Mouse (Mus musculus) lung, embryonic 14.5 days (tissue): Measurements from ENCODE around the gene Izumo1r. TPM values are rescaled to one million over a fixed set of nuclear protein-coding genes. Genes with fewer than 3 reads are reported as not detected.

Experiments
- ATAC-seq: fragments of 200-750 bp; cut with Nextera tagmentation; 2 replicates; pipeline ENCODE4 v1.8.0; 2017; ENCODE audit warnings: mild to moderate bottlenecking, moderate TSS enrichment, moderate library complexity; ENCODE audit not compliant: insufficient read depth
- DNase-seq: peaks from one replicate; pipeline ENCODE4 v3.0.0-alpha.2; 2015
- H3K27ac ChIP-seq: fragments of 300-500 bp; sonication (generic); 2 replicates; pipeline ENCODE4 v1.5.1; 2014; ENCODE audit warnings: low read depth, mild to moderate bottlenecking, moderate library complexity
- H3K27me3 ChIP-seq: fragments of 300-500 bp; sonication (generic); 2 replicates; pipeline ENCODE4 v1.6.1; 2014; ENCODE audit warnings: low read length, control low read depth; ENCODE audit not compliant: insufficient read depth
- H3K36me3 ChIP-seq: fragments of 300-500 bp; sonication (generic); 2 replicates; pipeline ENCODE4 v1.6.1; 2014; ENCODE audit warnings: control low read depth; ENCODE audit not compliant: insufficient read depth
- H3K4me1 ChIP-seq: fragments of 300-500 bp; sonication (generic); 2 replicates; pipeline ENCODE4 v1.6.1; 2014; ENCODE audit warnings: antibody characterized with exemption, control low read depth; ENCODE audit not compliant: insufficient read depth
- H3K4me2 ChIP-seq: fragments of 300-500 bp; sonication (generic); 2 replicates; pipeline ENCODE4 v1.6.1; 2014; ENCODE audit warnings: mild to moderate bottlenecking
- H3K4me3 ChIP-seq: fragments of 300-500 bp; sonication (generic); 2 replicates; pipeline ENCODE4 v1.5.1; 2014; ENCODE audit warnings: low read depth, low read length
- H3K9ac ChIP-seq: fragments of 300-500 bp; sonication (generic); 2 replicates; pipeline ENCODE4 v1.6.1; 2014
- H3K9me3 ChIP-seq: fragments of 300-500 bp; sonication (generic); 2 replicates; pipeline ENCODE4 v1.6.1; 2016; ENCODE audit warnings: low read depth, low read length, control low read depth
- CTCF ChIP-seq: IDR thresholded peaks from 2 replicates; pipeline ENCODE4 v1.5.1; 2016; ENCODE audit warnings: antibody characterized with exemption, low read depth
- WGBS: fragments of 180-500 bp; shearing (Covaris S2); extraction: QIAGEN DNeasy Blood & Tissue Kit; methylation state at CpG from one replicate; pipeline ENCODE4 v1.1.7; 2014; 5-methylcytosine and 5-hydroxymethylcytosine counted together
- polyA plus RNA-seq: library from polyadenylated mRNA; unstranded; fragments of >200 nt; fragmentation: Nextera tagmentation; extraction: Ambion mirVana; gene quantifications from 2 replicates; pipeline ENCODE4 v1.2.1, GENCODE M21; 2014

Izumo1r gene
- polyA plus RNA-seq, 1 experiment from 2014 or later = 0.34 TPM

- peak; percentile 89 for ATAC-seq
- peak; percentile 78 for DNase-seq
- no peak overlapping the region for H3K4me2 ChIP-seq
- H3K27ac ChIP-seq = no peak overlapping the region
- H3K9me3 ChIP-seq = no peaks in the 10 kb centered on the region
- no peak for TF ChIP-seq CTCF
- no peak overlapping the region for H3K4me3 ChIP-seq
- no peaks in the 10 kb centered on the region for H3K36me3 ChIP-seq
- no peak overlapping the region for H3K9ac ChIP-seq
- 80% methylated on average over 10 of the region's 10 CpGs for WGBS
- no peaks in the 10 kb centered on the region for H3K4me1 ChIP-seq
- H3K27me3 ChIP-seq = no peaks in the 10 kb centered on the region
Observed at GRCm38 (mm10) chr9:14841878-14842761, 61.6 kb downstream of the Izumo1r start.

GRCm38 (mm10) chr9:14839970-14840369 lies 63.8 kb downstream of the Izumo1r start:
- H3K27ac ChIP-seq = no peak overlapping the region
- no peak overlapping the region for H3K9ac ChIP-seq
- H3K4me3 ChIP-seq = no peak overlapping the region
- H3K36me3 ChIP-seq = peaks cover 12% of the 10 kb centered on the region
- DNase-seq (no peak), ATAC-seq (no peak)
- WGBS = 74% methylated on average over 5 of the region's 5 CpGs
- H3K9me3 ChIP-seq = no peaks in the 10 kb centered on the region
- no peaks in the 10 kb centered on the region for H3K4me1 ChIP-seq
- no peak for TF ChIP-seq CTCF
- no peak overlapping the region for H3K4me2 ChIP-seq
- H3K27me3 ChIP-seq = no peaks in the 10 kb centered on the region

- Histone ChIP-seq H3K4me3 (no peak overlapping the region), H3K36me3 (peaks cover 17% of the 10 kb centered on the region), H3K27me3 (no peaks in the 10 kb centered on the region), H3K9me3 (no peaks in the 10 kb centered on the region), H3K4me2 (no peak overlapping the region), H3K4me1 (no peaks in the 10 kb centered on the region), H3K27ac (no peak overlapping the region), H3K9ac (no peak overlapping the region)
- DNase-seq = peak; percentile 62
- ATAC-seq = no peak
- TF ChIP-seq CTCF = no peak
- WGBS = 38% methylated on average over 7 of the region's 7 CpGs
Observed at GRCm38 (mm10) chr9:14839527-14839926, 64.2 kb downstream of the Izumo1r start.

Other genes with a start within 250 kb of the Izumo1r start
- gene Piwil4, start 163.2 kb downstream of the Izumo1r start, polyA plus RNA-seq = 0.18 TPM in 1 of 2 replicates, not detected in the other
- 2.9 and 3.5 TPM in 2 replicates for gene Fut4, start 151.6 kb downstream of the Izumo1r start, polyA plus RNA-seq
- gene 1700012B09Rik, start 132.9 kb downstream of the Izumo1r start, polyA plus RNA-seq = not detected in 2 replicates
- 34.6 and 38.0 TPM in 2 replicates for gene Mre11a, start 119.3 kb downstream of the Izumo1r start, polyA plus RNA-seq
- 45.9 and 46.8 TPM in 2 replicates for gene Ankrd49, start 119.1 kb downstream of the Izumo1r start, polyA plus RNA-seq
- 0.13 and 0.24 TPM in 2 replicates for gene Gpr83, start 43.7 kb downstream of the Izumo1r start, polyA plus RNA-seq
- gene Panx1, start 141.5 kb upstream of the Izumo1r start, polyA plus RNA-seq = 48.8 and 52.6 TPM in 2 replicates
- gene Hephl1, start 208.2 kb upstream of the Izumo1r start, polyA plus RNA-seq = not detected in 2 replicates